22 mouse cellular contexts compared by ENCODE assay signal in the genomic region with DNA sequence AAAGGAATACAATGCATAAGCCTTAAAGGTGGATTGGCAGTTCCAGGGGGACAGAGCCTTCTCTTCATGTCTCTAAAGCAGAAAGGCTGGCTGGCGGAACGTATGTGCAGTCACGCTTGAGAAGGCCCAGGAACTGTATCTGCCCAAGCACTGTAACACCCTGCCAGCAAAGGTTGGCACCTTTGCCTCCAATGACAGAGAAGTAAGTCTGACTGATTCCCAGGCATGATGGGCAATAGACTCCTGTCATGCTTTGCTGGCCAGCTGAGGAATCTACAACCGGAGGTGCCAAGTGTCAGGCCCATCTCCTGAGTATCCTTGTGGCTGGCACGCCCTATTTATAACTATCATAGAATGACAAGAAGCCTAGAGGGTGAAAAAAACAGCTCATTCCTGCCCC.
A peak's percentile ranks its signal among the peaks of the same experiment; 100 is the strongest.
DNase-seq lines count a peak whose midpoint lies in the region; TF ChIP-seq lines count a peak whose summit lies in the region.
"Had no signal": no experiment of that assay in that cellular context is flagged by ENCODE, and none has a peak within 500 bp of the region (broad histone marks: within the 10 kb centered on the region; RNA-seq: fewer than 3 reads in every experiment).

No protein-coding gene starts in this region.

- TF ChIP-seq CTCF in gastrocnemius, adult 2 months (IDR thresholded peaks at IDR 0.05), result no peak

- no peak overlapping the region for H3K4me3 ChIP-seq in gastrocnemius, adult 2 months
- H3K4me3 ChIP-seq: embryonic facial prominence, embryonic 12.5 days; midbrain, embryonic 13.5 days; neural tube, embryonic 13.5 days had no signal

- intact Hi-C loops in gastrocnemius, adult 2 months (cut with DNase I), result loop anchor here (5.0 kb wide), 1 partner anchor 156 kb away; no protein-coding TSS in a partner anchor

- DNase-seq in gastrocnemius, adult 2 months, result peak; percentile 73
- no peak for DNase-seq in gastrocnemius, postnatal 4 days (ENCODE audit: low spot score in 2 of 2)
- peak; percentile 33 to 50 for DNase-seq in gastrocnemius, adult 8-10 months (ENCODE audit: low spot score in 2 of 2)
- DNase-seq in gastrocnemius, postnatal 25 days, result peak; percentile 51
- peak; percentile 42 to 56 for DNase-seq in kidney, postnatal 36 days
- DNase-seq in layer of hippocampus, postnatal 36 days, result no peak
- no peak for DNase-seq in adrenal gland, adult 2 months
- DNase-seq: adrenal gland, postnatal 36 days; cerebellum, adult 2 months; embryo, embryonic 11 days; heart, adult 18-20 months; heart, postnatal 36 days; liver; lung, adult 2 months; lung, postnatal 10 days; thymus, postnatal 4 days had no signal

- H3K27ac ChIP-seq in gastrocnemius, adult 2 months, result peak overlapping the region; percentile 61
- H3K27ac ChIP-seq: embryonic facial prominence, embryonic 12.5 days; hindbrain, embryonic 14.5 days; liver, embryonic 14.5 days; macrophage; midbrain, embryonic 13.5 days; neural tube, embryonic 13.5 days had no signal

Comparison
In these comparisons a context has a peak if more than half of its experiments do, and no peak if none do; other contexts are left out.
1. DNase-seq: peak in gastrocnemius, adult 2 months (single experiment), gastrocnemius, adult 8-10 months (2 of 2), gastrocnemius, postnatal 25 days (single experiment) and kidney, postnatal 36 days (2 of 2); none in gastrocnemius, postnatal 4 days (0 of 2), layer of hippocampus, postnatal 36 days (0 of 2) and adrenal gland, adult 2 months (single experiment).